Mouse (Mus musculus) kidney, postnatal 14 days (tissue): ENCODE measurements around the gene Stac2.

Experiments used
- DNase-seq: peaks from one replicate; pipeline ENCODE4 v3.0.0; 2022; ENCODE audit warnings: mixed read lengths

Gene Stac2

GRCm38 (mm10) chr11:98049672-98050519 is 3.4 kb downstream of the Stac2 start:
- DNase-seq = no peak

GRCm38 (mm10) chr11:98047745-98048144 is 5.5 kb downstream of the Stac2 start:
- no peak for DNase-seq

GRCm38 (mm10) chr11:98046466-98046865 is 6.8 kb downstream of the Stac2 start:
- DNase-seq = no peak

GRCm38 (mm10) chr11:98045596-98045995 is 7.7 kb downstream of the Stac2 start:
- DNase-seq = no peak

GRCm38 (mm10) chr11:98044074-98044473 is 9.2 kb downstream of the Stac2 start:
- DNase-seq = no peak

- peak; percentile 59 for DNase-seq
Observed at GRCm38 (mm10) chr11:98042741-98043140, 10.5 kb downstream of the Stac2 start.

- no peak for DNase-seq
Observed at GRCm38 (mm10) chr11:98040975-98041374, 12.3 kb downstream of the Stac2 start.

- DNase-seq = no peak
Observed at GRCm38 (mm10) chr11:98037871-98038270, 15.4 kb downstream of the Stac2 start.

- peak; percentile 32 for DNase-seq
Observed at GRCm38 (mm10) chr11:98035977-98036377, 17.3 kb downstream of the Stac2 start.

GRCm38 (mm10) chr11:98034840-98035239 is 18.4 kb downstream of the Stac2 start:
- DNase-seq = no peak

- no peak for DNase-seq
Observed at GRCm38 (mm10) chr11:98034061-98034460, 19.2 kb downstream of the Stac2 start.

- DNase-seq = peak; percentile 82
Observed at GRCm38 (mm10) chr11:98031443-98031770, 21.9 kb downstream of the Stac2 start.

- DNase-seq = no peak
Observed at GRCm38 (mm10) chr11:98030701-98031442, 22.4 kb downstream of the Stac2 start.

- no peak for DNase-seq
Observed at GRCm38 (mm10) chr11:98027785-98028184, 25.5 kb downstream of the Stac2 start.

GRCm38 (mm10) chr11:98027297-98027688 is 26.0 kb downstream of the Stac2 start:
- no peak for DNase-seq

GRCm38 (mm10) chr11:98026570-98027296 is 26.5 kb downstream of the Stac2 start, which contains the start of gene Rpl19:
Gene Rpl19, plus strand, starts transcription at chr11:98026710.
- peak; percentile 95 for DNase-seq

GRCm38 (mm10) chr11:98026248-98026569 is 27.1 kb downstream of the Stac2 start:
- no peak for DNase-seq

- DNase-seq = no peak
Observed at GRCm38 (mm10) chr11:98024516-98024915, 28.7 kb downstream of the Stac2 start.

GRCm38 (mm10) chr11:98022555-98023371 is 30.5 kb downstream of the Stac2 start, which contains the start of gene Cacnb1:
Gene Cacnb1, minus strand, starts transcription at chr11:98023034.
- DNase-seq = peak; percentile 82

- DNase-seq = no peak
Observed at GRCm38 (mm10) chr11:98022253-98022554, 31.1 kb downstream of the Stac2 start.

GRCm38 (mm10) chr11:98021565-98022252 is 31.6 kb downstream of the Stac2 start:
- peak; percentile 31 for DNase-seq

- no peak for DNase-seq
Observed at GRCm38 (mm10) chr11:98021118-98021517, 32.1 kb downstream of the Stac2 start.
